Mouse (Mus musculus) myocyte (in vitro differentiated cells): ENCODE measurements around the gene Gm8206. TPM values are rescaled to one million over a fixed set of nuclear protein-coding genes. Genes with fewer than 3 reads are reported as not detected.
"Not testable (repeated sequence)": the region's sequence is repeated elsewhere in the genome, so short reads cannot be mapped to it uniquely, and the experiment has no call there.

Experiments
- H3K27me3 ChIP-seq: one replicate; pipeline ENCODE4 v1.6.1; 2011; ENCODE audit not compliant: control insufficient read depth, insufficient read depth, insufficient read length
- H3K36me3 ChIP-seq: one replicate; pipeline ENCODE4 v1.6.1; 2011; ENCODE audit not compliant: control insufficient read depth, insufficient read depth
- H3K4me2 ChIP-seq: one replicate; pipeline ENCODE4 v1.6.1; 2011; ENCODE audit warnings: low read depth, control low read depth
- H3K4me3 ChIP-seq: one replicate; pipeline ENCODE4 v1.5.1; 2011; ENCODE audit warnings: mild to moderate bottlenecking, control low read depth, moderate library complexity
- H3K79me2 ChIP-seq: one replicate; pipeline ENCODE4 v1.6.1; 2011; ENCODE audit not compliant: control insufficient read depth, insufficient read depth
- H3ac ChIP-seq: one replicate; pipeline ENCODE4 v1.6.1; 2011; ENCODE audit not compliant: control insufficient read depth, insufficient read length
- polyA plus RNA-seq: library from polyadenylated mRNA; unstranded; fragments of >200 nt; fragmentation: generic; extraction: Trizol; gene quantifications from one replicate; pipeline ENCODE4 v1.2.1, GENCODE M21; 2012; ENCODE audit warnings: missing spikeins

Gm8206 gene
- not detected for polyA plus RNA-seq

GRCm38 (mm10) chr14:6093842-6094241 lies at the start of gene Gm8206:
Gene Gm8206 (minus strand): TSS chr14:6093942.
- H3K36me3 ChIP-seq, H3K4me3 ChIP-seq: not testable (repeated sequence)

GRCm38 (mm10) chr14:6125707-6126106 lies 32.0 kb upstream of the Gm8206 start, which contains the start of gene Gm3476:
Gene Gm3476 (minus strand): TSS chr14:6125807.
- H3K4me3 ChIP-seq, H3ac ChIP-seq, H3K36me3 ChIP-seq, H3K27me3 ChIP-seq, H3K79me2 ChIP-seq, H3K4me2 ChIP-seq: not testable (repeated sequence)

More at GRCm38 (mm10) chr14:6093842-6094241, at the start of gene Gm8206:
- not testable (repeated sequence) for H3ac ChIP-seq, H3K27me3 ChIP-seq, H3K79me2 ChIP-seq, H3K4me2 ChIP-seq

- not testable (repeated sequence) for H3ac ChIP-seq, H3K36me3 ChIP-seq, H3K4me3 ChIP-seq, H3K27me3 ChIP-seq, H3K79me2 ChIP-seq, H3K4me2 ChIP-seq
Measured at GRCm38 (mm10) chr14:6108272-6108925, 14.7 kb upstream of the Gm8206 start, which contains the start of gene Gm3468. Gene Gm3468 (minus strand): TSS chr14:6108665.

GRCm38 (mm10) chr14:6107500-6107899 lies 13.8 kb upstream of the Gm8206 start:
- H3K4me2 ChIP-seq, H3K36me3 ChIP-seq, H3K27me3 ChIP-seq, H3K4me3 ChIP-seq, H3K79me2 ChIP-seq, H3ac ChIP-seq: not testable (repeated sequence)

DNA sequence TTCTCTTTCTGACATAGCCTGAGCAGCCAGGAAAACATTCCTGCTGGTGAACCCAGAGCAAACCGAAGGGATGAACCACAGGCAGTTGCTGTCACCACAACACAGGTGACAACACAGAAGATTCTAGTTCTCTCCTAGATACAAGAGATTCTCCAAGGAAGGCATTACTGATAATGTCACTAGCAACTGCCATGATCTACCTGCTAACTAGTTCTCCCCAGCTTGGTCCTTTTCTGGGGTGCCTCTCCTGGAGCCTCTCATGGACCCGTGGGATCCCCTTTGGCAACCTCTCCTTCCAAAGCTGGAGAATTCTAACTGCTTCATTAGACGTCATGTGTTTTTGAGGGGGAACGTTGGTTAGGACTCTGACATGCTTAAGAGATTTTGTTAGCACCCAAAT lies 35.6 kb downstream of the Gm8206 start, which contains the start of gene Gm6337:
Gene Gm6337 (minus strand): TSS at position 101 of the 400 bp plus-strand sequence.
- not testable (repeated sequence) for H3K79me2 ChIP-seq, H3ac ChIP-seq, H3K4me3 ChIP-seq, H3K36me3 ChIP-seq, H3K4me2 ChIP-seq, H3K27me3 ChIP-seq

- H3K4me2 ChIP-seq, H3ac ChIP-seq, H3K36me3 ChIP-seq, H3K4me3 ChIP-seq, H3K79me2 ChIP-seq, H3K27me3 ChIP-seq: not testable (repeated sequence)
Measured at GRCm38 (mm10) chr14:5987136-5987535, 106.6 kb downstream of the Gm8206 start.

- H3K36me3 ChIP-seq: not testable (repeated sequence)
Measured at GRCm38 (mm10) chr14:5979037-5979436, 114.7 kb downstream of the Gm8206 start, which contains the start of gene Gm3453. Gene Gm3453 (minus strand): TSS chr14:5979137.

More at GRCm38 (mm10) chr14:5979037-5979436, 114.7 kb downstream of the Gm8206 start, which contains the start of gene Gm3453:
- H3K27me3 ChIP-seq, H3ac ChIP-seq, H3K79me2 ChIP-seq, H3K4me2 ChIP-seq, H3K4me3 ChIP-seq: not testable (repeated sequence)

Other genes starting within 250 kb of the Gm8206 start
- not detected for gene Gm8237, start 213.6 kb downstream of the Gm8206 start, polyA plus RNA-seq
- gene Gm3248, start 132.2 kb downstream of the Gm8206 start, polyA plus RNA-seq: not detected
- not detected for gene Gm3453, start 114.8 kb downstream of the Gm8206 start, polyA plus RNA-seq
- gene Gm6337, start 35.7 kb downstream of the Gm8206 start, polyA plus RNA-seq: not detected
- not detected for gene Gm3468, start 14.7 kb upstream of the Gm8206 start, polyA plus RNA-seq
- not detected for gene Gm3476, start 31.9 kb upstream of the Gm8206 start, polyA plus RNA-seq
- gene Gm21560, start 125.3 kb upstream of the Gm8206 start, polyA plus RNA-seq: not detected
- not detected for gene Gm3411, start 193.3 kb upstream of the Gm8206 start, polyA plus RNA-seq
- gene Gm21103, start 210.9 kb upstream of the Gm8206 start, polyA plus RNA-seq: not detected
- not detected for gene Gm3618, start 249.7 kb upstream of the Gm8206 start, polyA plus RNA-seq